Mouse (Mus musculus) adrenal gland, adult 8-10 months (tissue): ENCODE data around the gene Serpinh1. TPM values are rescaled to one million over a fixed set of nuclear protein-coding genes. Genes with fewer than 3 reads are reported as not detected.

ENCODE experiments used
- DNase-seq: peaks from one replicate; pipeline ENCODE4 v3.0.0; 2022
- total RNA-seq, 4 experiments: library from RNA; stranded (reverse); gene quantifications; 2 replicates each; pipeline ENCODE4 v1.2.4; 2022

Serpinh1 gene
- total RNA-seq, 4 experiments from 2014 or later = 127 to 266 (median 171) TPM

DNA sequence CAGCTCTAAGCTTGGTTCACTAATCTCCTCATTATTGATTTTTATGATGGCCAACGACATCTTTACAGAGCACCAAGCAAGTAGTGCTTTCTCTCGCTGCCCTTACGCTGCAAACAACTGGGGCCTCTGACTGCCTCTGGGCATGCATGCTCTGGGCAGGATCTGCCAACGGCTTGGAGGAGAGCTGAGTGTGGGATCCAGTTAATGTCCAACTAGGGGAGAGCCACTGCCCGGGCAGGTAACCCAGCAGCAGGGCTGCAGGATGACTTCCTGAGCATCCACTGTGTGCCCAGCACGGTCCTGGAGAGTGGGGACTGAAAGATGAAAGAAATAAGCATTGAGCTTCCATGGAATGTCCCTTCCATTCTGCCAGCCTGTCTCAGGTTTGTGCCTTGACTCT lies 13.7 kb upstream of the Serpinh1 start:
- DNase-seq = no peak

DNA sequence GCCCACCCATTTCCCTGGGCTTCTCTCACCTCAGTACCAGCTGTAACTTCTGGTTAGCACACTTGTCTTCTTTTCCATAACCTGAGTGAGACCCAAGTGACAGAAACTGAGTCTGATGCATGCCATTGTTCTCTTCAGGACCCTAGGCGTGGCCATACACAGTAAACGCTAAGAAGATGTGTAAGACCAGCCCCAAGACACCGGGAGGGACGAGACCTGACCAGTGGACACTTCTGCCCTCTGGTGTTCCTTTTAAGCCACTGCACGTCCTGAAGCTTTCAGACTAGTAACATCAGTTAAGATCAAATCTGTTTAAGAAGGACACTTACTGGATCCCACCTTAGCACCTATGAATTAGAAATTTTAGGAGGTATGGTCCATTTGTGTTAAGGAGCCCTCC lies 12.0 kb upstream of the Serpinh1 start:
- no peak for DNase-seq

- DNase-seq = no peak
These were observed 9.1 kb upstream of the Serpinh1 start for GRCm38 (mm10) chr7:99362137-99362536.

- no peak for DNase-seq
These were observed 7.9 kb upstream of the Serpinh1 start for GRCm38 (mm10) chr7:99360803-99361414.

DNA sequence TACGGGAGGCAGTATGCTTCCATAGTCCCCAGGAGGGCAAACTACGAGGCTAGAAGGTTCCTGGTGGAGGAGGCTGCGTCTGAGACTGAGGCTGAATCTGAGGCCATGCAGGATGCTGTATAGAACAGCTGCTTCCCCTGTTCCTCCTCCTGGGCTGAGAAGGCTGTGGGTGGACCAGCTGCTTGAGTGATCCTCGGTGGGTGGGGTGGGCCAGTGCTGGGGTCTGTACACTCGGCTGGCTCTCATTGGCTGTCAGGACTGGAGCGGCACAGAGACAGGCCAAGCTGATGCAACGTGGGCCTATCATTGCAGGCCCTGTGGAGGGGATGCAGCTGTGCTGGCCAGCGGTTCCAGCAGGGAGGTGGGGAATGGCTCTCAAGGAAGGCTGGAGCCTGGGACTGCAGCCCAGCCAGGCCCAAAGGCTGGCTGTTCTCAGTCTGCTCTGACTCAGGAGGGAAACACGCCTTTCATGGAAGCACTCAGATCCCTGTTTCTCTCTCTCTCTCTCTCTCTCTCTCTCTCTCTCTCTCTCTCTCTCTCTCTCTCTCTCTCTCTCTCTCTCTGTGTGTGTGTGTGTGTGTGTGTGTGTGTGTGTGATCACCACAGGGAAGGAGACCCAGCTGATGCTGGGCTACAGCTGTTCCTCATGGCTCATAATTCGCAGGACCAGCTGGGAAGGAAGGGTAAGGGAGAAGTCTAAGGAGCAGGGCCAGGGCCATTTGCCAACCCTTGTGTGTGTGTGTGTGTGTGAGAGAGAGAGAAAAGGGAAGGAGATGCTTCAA lies 7.2 kb upstream of the Serpinh1 start:
- no peak for DNase-seq

GRCm38 (mm10) chr7:99358371-99358770 lies 5.3 kb upstream of the Serpinh1 start:
- no peak for DNase-seq

DNA sequence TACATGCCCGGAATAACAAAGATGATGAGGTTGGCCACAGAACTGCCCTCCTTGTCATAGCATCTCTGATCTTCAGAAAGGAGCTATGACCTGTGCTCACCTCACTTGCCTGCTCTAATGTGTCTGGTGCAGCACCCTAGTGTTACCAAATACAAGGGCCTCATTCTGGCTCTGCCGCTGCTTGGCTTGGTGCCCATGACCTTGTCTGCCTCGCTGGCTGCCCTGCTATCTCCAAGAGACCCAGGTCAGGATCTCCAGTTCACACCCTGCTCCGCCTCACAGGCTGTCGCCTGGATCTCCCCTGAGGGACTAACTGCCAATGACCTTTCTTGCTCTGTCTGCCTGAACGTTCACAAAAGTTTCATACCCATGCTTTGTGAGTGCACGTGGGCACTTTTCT lies 4.2 kb upstream of the Serpinh1 start:
- peak; percentile 84 for DNase-seq

- DNase-seq = peak; percentile 52
These were observed 3.3 kb upstream of the Serpinh1 start for GRCm38 (mm10) chr7:99356244-99356930.

DNA sequence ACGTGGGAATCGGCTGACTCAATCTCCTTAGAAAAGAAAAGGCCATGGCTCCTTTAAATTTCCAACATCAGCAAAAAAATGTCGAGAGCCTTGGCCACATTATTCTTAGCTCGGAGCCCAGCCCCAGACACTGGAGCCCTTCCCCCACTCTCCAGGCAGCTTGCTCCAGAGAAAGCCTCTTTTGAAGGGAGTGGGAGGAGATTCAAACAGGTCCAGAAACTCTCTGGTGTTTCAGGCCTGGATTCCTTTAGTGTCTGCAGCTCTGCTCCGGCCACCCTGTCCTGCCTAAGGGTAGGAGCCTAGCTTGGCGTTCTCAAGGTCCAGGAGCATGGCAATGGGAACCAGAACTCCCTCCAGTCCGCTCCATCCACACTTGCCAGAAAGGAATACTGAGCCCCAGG lies 2.7 kb upstream of the Serpinh1 start:
- DNase-seq = peak; percentile 75

DNA sequence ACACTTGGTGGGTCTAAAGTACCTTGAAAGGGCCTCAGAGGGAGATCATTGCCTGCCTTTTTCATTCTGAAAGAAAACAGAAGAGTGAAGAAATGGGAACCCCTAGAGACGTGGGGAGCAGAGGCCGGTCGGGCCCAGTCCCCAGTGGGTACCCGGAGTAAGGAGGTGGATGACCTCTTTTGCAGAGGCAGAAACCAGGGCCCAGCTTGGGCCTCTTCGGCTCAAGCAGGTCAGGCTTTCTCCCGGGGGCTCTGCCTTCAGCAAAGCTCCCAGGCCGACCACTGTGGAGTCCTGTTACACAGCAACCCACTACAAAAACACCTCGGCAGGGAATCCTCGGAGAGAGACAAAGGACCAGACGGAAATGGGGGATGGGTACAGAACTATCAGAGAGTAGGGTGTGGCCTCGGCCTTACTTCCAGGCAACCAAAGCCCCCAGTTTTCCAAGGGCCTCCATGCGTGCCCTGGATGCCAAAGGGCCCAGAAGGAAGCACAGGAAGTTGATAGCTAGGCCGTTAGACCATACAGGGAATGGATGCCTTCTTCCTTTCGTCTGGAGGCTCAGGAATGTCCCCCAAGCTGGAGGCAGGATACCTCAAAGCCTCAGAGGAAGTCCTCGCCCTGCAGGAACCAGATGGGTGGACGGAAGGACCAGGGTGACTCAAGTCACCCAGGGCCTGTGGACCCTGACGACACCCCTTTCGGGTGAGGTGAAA lies 1.1 kb downstream of the Serpinh1 start:
- peak; percentile 23 for DNase-seq

- DNase-seq = peak; percentile 30
These were observed 1.8 kb downstream of the Serpinh1 start for GRCm38 (mm10) chr7:99351104-99351801.

- DNase-seq = no peak
These were observed 3.0 kb downstream of the Serpinh1 start for GRCm38 (mm10) chr7:99349782-99350720.

DNA sequence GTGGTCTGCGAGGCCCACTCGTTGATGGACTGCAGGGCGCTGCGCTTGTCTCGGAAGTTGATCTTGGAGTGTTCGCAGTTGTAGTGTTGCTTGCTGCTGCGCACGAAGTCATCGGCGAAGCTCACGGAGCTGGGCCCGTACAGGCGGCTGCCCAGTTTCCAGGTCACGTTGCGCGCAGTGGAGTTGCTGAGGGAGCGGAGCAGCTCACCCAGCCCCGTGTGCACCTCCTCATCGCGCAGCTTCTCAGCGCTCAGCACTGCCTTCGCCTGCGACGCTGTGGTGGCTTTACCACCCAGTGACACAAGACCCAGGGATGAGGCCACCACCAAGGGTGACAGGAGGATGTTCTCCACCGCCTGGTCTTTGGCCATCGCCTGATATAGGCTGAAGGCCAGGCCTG lies 4.2 kb downstream of the Serpinh1 start:
- DNase-seq = no peak

GRCm38 (mm10) chr7:99347268-99347667 lies 5.8 kb downstream of the Serpinh1 start:
- no peak for DNase-seq

DNA sequence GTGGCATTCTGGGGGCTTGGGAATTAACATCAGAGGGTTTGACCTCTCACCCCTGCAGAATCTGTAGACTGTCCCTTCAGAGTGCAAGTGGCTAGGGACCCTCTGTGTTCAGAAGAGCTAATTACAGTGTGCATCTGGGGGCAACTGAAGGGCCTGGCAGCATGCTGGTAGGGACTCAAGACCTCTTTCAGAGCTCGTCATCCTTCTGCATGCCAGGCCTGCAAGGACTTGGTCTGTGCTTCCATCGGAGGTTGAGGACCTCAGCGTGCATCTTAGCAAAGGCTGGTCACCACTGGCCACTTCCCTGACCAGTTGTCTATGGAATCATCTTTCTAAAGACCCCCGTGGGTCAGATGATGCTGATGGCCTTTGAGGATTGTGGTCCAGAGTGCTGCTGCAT lies 9.5 kb downstream of the Serpinh1 start:
- no peak for DNase-seq

DNA sequence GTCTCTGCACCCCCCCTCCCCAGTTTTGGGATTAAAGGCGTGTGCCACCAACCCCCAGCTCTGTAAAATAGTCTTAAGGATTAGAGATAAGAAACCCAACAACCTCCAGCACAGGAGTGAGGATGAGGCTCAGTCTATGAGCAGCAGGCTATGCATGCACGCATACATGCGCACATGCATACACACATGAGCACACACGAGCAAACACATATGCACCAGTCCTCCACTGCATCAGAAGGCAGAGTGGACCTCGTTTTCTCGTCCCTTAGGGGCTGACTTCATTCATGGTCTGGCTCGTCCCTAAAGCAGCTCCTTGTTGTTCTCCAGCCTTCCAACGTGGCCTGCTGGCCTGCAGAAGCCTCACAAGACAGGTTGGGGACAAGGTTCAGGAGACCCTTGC lies 12.3 kb downstream of the Serpinh1 start:
- DNase-seq = no peak

- peak; percentile 70 for DNase-seq
These were observed 20.1 kb downstream of the Serpinh1 start for GRCm38 (mm10) chr7:99332774-99333480.

- no peak for DNase-seq
These were observed 23.0 kb downstream of the Serpinh1 start for GRCm38 (mm10) chr7:99330012-99330411.

- DNase-seq = no peak
These were observed 24.2 kb downstream of the Serpinh1 start for GRCm38 (mm10) chr7:99328847-99329246.

- no peak for DNase-seq
These were observed 26.9 kb downstream of the Serpinh1 start for GRCm38 (mm10) chr7:99326128-99326527.
